Mouse (Mus musculus): ENCODE results near the gene Sco1.
"Not testable (repeated sequence)": the region's sequence is repeated elsewhere in the genome, so short reads cannot be mapped to it uniquely, and the experiment has no call there.

Gene Sco1

DNA sequence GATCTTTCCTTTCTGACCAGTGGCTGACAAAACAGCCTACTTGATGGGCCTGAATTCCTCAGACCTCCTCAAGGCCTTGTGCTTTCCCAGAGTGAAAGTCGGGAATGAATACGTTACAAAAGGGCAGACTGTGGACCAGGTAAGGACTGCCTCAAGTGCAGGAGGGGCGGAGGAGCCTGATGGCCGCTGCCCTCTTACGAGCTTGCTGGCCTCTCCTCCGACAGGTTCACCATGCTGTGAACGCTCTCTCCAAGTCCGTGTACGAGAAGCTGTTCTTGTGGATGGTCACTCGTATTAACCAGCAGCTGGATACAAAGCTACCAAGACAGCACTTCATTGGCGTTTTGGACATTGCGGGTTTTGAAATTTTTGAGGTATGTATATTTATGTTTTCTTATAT is 34.8 kb downstream of the Sco1 start:
- DNase-seq = no peak

DNA sequence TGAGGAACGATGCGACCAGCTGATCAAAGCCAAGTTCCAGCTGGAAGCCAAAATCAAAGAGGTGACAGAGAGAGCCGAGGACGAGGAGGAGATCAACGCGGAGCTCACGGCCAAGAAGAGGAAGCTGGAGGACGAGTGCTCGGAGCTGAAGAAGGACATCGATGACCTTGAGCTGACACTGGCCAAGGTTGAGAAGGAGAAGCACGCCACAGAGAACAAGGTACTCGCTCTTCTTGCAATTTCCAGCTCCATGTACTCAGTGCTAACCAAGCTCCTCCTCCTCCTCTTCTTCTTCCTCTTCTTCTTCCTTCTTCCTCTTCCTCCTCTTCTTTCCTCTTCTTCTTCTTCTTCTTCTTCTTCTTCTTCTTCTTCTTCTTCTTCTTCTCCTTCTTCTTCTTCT is 39.9 kb downstream of the Sco1 start:
- not testable (repeated sequence) for DNase-seq

- no peak for DNase-seq
Observed at GRCm38 (mm10) chr11:67093201-67093600, 40.7 kb downstream of the Sco1 start.

DNA sequence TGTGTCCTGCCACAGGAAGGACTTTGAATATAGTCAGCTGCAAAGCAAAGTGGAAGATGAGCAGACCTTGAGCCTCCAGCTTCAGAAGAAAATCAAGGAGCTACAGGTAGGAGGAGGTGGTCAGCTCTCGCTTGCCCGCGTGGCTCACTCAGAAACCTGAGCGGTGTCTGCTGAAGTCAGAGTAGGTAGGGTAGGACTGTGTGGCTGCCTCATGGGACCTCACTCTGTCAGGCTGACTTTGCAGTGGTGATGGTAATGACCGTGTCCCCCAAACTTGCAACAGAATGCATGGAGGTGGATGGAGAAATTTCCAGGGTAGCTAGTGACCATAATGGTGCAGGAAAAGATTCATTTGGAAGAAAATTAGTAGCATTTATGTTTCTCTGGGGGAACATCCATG is 41.2 kb downstream of the Sco1 start:
- no peak for DNase-seq

- no peak for DNase-seq
Observed at GRCm38 (mm10) chr11:67094470-67094869, 42.0 kb downstream of the Sco1 start.

GRCm38 (mm10) chr11:67097709-67098108 is 45.2 kb downstream of the Sco1 start:
- no peak for DNase-seq

DNA sequence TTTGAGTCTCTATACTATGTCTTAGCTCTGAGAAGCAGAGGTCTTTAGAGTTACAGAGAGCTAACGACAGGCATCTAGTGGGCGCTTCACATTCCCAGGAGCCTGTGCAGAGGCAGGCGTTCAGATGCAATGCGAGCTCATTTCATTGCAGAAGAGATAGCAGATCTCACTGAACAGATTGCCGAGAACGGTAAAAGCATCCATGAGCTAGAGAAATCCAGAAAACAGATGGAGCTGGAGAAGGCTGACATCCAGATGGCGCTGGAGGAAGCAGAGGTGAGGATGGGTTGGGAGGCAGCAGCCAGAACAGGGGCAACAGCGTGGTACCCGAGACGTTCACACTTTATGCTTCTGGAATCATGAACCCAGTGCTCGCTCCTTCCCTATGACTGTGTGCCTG is 46.0 kb downstream of the Sco1 start:
- no peak for DNase-seq

GRCm38 (mm10) chr11:67099241-67099640 is 46.8 kb downstream of the Sco1 start:
- DNase-seq = no peak

GRCm38 (mm10) chr11:67100169-67100568 is 47.7 kb downstream of the Sco1 start:
- no peak for DNase-seq

DNA sequence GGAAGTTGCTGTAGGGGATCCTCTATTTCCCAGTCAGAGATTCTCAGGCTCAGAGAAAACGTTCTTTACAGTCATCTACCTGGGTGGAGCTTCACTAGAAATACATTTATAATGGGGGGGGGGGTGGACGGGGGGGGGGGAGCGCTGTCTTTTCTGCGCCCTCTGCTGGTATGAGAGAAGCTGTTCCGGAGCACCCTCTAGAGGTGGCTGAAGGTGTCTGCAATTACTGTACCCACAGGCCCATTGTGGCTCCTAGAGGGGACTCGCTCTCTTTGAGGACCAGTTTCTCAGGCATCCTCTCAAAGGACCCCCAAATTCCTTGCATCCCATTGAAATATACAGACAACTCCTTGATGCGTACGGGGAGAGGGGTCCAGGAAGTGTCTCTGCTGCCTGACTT is 49.2 kb downstream of the Sco1 start:
- peak; percentile 25 to 32 for DNase-seq

DNA sequence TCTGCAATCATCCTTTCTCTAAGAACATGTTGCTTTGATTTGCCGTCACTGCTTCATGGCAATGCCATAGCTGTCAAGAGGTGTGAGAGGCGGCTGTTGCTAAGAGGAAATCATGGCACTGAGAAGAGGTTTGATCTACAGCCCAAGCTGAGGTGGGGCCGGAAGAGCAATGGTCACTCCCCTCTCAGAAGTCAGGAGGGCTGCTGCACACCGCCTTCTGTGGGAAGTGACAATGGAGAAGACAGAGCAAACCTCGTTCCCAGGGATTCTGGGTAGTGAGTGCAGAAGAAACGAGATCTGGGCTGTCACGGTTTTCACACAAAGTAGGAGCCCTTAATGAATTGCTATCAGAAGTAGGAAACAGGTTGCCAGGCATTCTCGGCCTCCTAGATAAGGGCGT is 50.8 kb downstream of the Sco1 start:
- no peak for DNase-seq

- no peak for DNase-seq
Observed at GRCm38 (mm10) chr11:67104242-67104641, 51.8 kb downstream of the Sco1 start.

GRCm38 (mm10) chr11:67104714-67105113 is 52.2 kb downstream of the Sco1 start:
- no peak for DNase-seq

GRCm38 (mm10) chr11:67105689-67106088 is 53.2 kb downstream of the Sco1 start:
- no peak for DNase-seq

- no peak for DNase-seq
Observed at GRCm38 (mm10) chr11:67106973-67107372, 54.5 kb downstream of the Sco1 start.

- peak; percentile 10 to 26 for DNase-seq
Observed at GRCm38 (mm10) chr11:67110168-67110948, 57.9 kb downstream of the Sco1 start.

DNA sequence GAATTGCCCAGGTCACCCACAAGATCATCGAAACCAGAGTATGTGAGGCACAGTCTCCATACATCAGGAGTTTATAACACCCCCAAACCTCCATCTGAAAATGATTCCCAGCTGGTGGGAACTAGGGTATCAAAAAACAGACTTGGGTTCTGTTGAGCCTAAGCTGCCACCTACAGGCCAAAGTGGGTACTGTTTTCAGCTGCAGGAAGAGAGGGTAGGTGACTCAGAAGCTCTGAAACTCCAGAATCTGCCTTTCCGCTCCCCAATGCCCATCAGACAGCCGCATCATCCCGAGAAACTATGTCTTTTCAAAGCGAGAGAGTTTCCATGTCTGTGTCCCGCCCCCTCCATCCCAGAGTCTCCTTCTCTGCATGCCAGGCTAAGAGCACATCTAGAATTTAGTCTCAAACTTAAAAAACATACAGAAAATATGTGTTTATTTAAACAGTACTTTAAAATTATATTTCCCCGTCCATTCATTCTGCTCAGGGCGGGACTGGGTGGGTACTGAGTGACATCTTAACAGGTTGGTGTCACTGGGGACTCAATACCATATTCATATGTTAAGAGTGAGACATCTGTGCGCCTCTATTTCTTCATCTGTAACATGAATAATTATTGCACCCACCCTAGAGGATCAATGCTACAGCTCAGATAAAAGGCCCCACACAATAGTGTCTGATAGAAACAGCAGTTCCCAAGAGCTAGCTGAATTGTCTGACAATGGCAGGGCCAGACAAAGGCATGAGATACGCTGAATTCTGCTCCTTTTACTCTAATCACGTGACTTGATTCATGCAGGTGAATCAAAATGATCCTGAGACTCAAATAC is 59.8 kb downstream of the Sco1 start:
- DNase-seq = peak; percentile 35 to 54

DNA sequence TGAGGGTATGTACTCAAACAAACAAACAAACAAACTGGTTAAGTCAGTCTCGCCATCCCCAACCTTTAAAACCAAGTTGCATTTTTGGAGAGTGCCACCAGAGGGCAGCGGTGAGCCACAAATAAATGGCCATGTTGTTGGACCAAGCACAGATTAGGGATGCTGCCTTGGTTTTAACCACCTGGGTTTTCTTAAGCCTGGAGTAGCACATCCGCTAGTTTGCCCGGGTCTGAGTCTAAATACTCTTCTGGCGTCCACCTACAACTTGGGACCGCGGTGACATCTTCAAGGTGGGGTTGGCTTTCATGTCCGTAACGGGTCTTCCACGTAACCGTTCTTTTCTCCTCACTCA is 60.4 kb downstream of the Sco1 start:
- DNase-seq = peak; percentile 16 to 43

- DNase-seq = no peak
Observed at GRCm38 (mm10) chr11:67113381-67113780, 60.9 kb downstream of the Sco1 start.

DNA sequence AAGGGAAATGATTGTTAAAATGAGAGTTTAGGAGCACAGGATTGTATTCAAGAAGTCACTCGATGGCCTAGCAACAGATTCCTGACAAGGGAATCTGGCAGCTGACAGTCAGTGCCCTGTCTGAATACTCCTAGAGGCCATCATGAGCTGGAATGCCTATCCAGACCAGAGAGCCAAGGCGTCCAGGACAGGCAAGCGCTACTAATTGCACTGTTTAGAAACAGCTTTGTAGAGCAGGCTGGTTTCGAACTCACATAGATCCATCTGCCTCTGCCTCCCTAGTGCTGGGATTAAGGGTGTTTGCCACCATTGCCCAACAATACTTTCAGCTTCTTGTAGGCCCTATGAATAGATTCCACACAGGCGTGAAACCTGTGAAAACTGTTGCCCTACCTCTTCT is 61.8 kb downstream of the Sco1 start:
- no peak for DNase-seq

- DNase-seq = no peak
Observed at GRCm38 (mm10) chr11:67114901-67115300, 62.4 kb downstream of the Sco1 start.
